Mouse (Mus musculus): ENCODE data around the gene Anxa9. TPM values are rescaled to one million over a fixed set of nuclear protein-coding genes. Genes with fewer than 3 reads are reported as not detected.
"Not testable (repeated sequence)": the region's sequence is repeated elsewhere in the genome, so short reads cannot be mapped to it uniquely, and the experiment has no call there.

Anxa9 gene
- total RNA-seq (2021) = under 1 TPM; 0.51 to 0.95 TPM
- long read RNA-seq, experiment 1 = 0 reads
- long read RNA-seq, experiment 2 = 0 reads

- no peak for DNase-seq (ENCODE audit: low spot score in 2 of 2)
These were observed at the start of gene Anxa9 for GRCm38 (mm10) chr3:95307100-95307499. Gene Anxa9, minus strand, starts transcription at chr3:95307176.

- not testable (repeated sequence) for DNase-seq (ENCODE audit: low spot score in 2 of 2)
These were observed 49.1 kb upstream of the Anxa9 start for GRCm38 (mm10) chr3:95355911-95356544.

- DNase-seq (ENCODE audit: low spot score in 2 of 2) = peak in 1 of 2 experiments; percentile 26
These were observed 42.5 kb upstream of the Anxa9 start for GRCm38 (mm10) chr3:95349491-95349890.

- DNase-seq (ENCODE audit: low spot score in 2 of 2) = not testable (repeated sequence)
These were observed 41.4 kb upstream of the Anxa9 start for GRCm38 (mm10) chr3:95348343-95348742.

GRCm38 (mm10) chr3:95346454-95346853 lies 39.5 kb upstream of the Anxa9 start:
- DNase-seq (ENCODE audit: low spot score in 2 of 2) = no peak

GRCm38 (mm10) chr3:95343356-95344000 lies 36.5 kb upstream of the Anxa9 start:
- DNase-seq (ENCODE audit: low spot score in 2 of 2) = not testable (repeated sequence)

- DNase-seq (ENCODE audit: low spot score in 2 of 2) = no peak
These were observed 31.3 kb upstream of the Anxa9 start for GRCm38 (mm10) chr3:95338251-95338650.

- DNase-seq (ENCODE audit: low spot score in 2 of 2) = no peak
These were observed 30.4 kb upstream of the Anxa9 start for GRCm38 (mm10) chr3:95337345-95337744.

GRCm38 (mm10) chr3:95331528-95331927 lies 24.6 kb upstream of the Anxa9 start:
- DNase-seq (ENCODE audit: low spot score in 2 of 2) = no peak

- DNase-seq (ENCODE audit: low spot score in 2 of 2) = no peak
These were observed 21.9 kb upstream of the Anxa9 start for GRCm38 (mm10) chr3:95328803-95329404.

GRCm38 (mm10) chr3:95324454-95325144 lies 17.6 kb upstream of the Anxa9 start:
- no peak for DNase-seq (ENCODE audit: low spot score in 2 of 2)

GRCm38 (mm10) chr3:95323429-95323828 lies 16.5 kb upstream of the Anxa9 start:
- DNase-seq (ENCODE audit: low spot score in 2 of 2) = no peak

GRCm38 (mm10) chr3:95319701-95320625 lies 13.0 kb upstream of the Anxa9 start:
- DNase-seq (ENCODE audit: low spot score in 2 of 2) = no peak

GRCm38 (mm10) chr3:95319110-95319509 lies 12.1 kb upstream of the Anxa9 start:
- DNase-seq (ENCODE audit: low spot score in 2 of 2) = no peak

- no peak for DNase-seq (ENCODE audit: low spot score in 2 of 2)
These were observed 11.6 kb upstream of the Anxa9 start for GRCm38 (mm10) chr3:95318548-95318947.

- peak; percentile 18 to 45 for DNase-seq (ENCODE audit: low spot score in 2 of 2)
These were observed 10.6 kb upstream of the Anxa9 start for GRCm38 (mm10) chr3:95317414-95318080.

GRCm38 (mm10) chr3:95315844-95316550 lies 9.0 kb upstream of the Anxa9 start:
- no peak for DNase-seq (ENCODE audit: low spot score in 2 of 2)

- peak; percentile 73 to 77 for DNase-seq (ENCODE audit: low spot score in 2 of 2)
These were observed 8.3 kb upstream of the Anxa9 start for GRCm38 (mm10) chr3:95315094-95315843.
